Mouse (Mus musculus) monocyte, adult 5-6 weeks (primary cell): ENCODE measurements around the gene Cacna1s. TPM values are rescaled to one million over a fixed set of nuclear protein-coding genes. Genes with fewer than 3 reads are reported as not detected.

Source experiments
- ATAC-seq: fragments of 153-309, 156-312 bp; replicated peaks from 2 replicates; pipeline ENCODE4 v1.8.0; 2017; ENCODE audit warnings: mild to moderate bottlenecking; ENCODE audit not compliant: low TSS enrichment, insufficient number of reproducible peaks, severe bottlenecking, poor library complexity, low FRiP score
- total RNA-seq: library from RNA; stranded (forward); fragments of 200-1000, 200-491, 200-594 nt; gene quantifications from 3 replicates; pipeline ENCODE4 v1.2.3, GENCODE M21; 2017

Gene Cacna1s
- total RNA-seq, result 0.64 to 1.6 TPM (median 1.1 TPM) in 3 replicates

- no peak for ATAC-seq
Observed at GRCm38 (mm10) chr1:136052547-136052946, at the start of gene Cacna1s. TSS of gene Cacna1s (plus strand) at chr1:136052750.

GRCm38 (mm10) chr1:136006292-136006748 lies 46.2 kb upstream of the Cacna1s start, which contains the start of gene Igfn1:
TSS of gene Igfn1 (minus strand) at chr1:136006342.
- no peak for ATAC-seq

- peak; percentile 92 for ATAC-seq
Observed at GRCm38 (mm10) chr1:136007211-136008158, 45.1 kb upstream of the Cacna1s start, which contains the start of gene Tmem9. TSS of gene Tmem9 (plus strand) at chr1:136008150.

GRCm38 (mm10) chr1:136008159-136008533 lies 44.4 kb upstream of the Cacna1s start:
- 0 out of 2 replicates have a peak, but pooled peaks have one; percentile 27 for ATAC-seq

GRCm38 (mm10) chr1:136010247-136010646 lies 42.3 kb upstream of the Cacna1s start:
- no peak for ATAC-seq

GRCm38 (mm10) chr1:136013513-136013912 lies 39.0 kb upstream of the Cacna1s start:
- no peak for ATAC-seq

- ATAC-seq, result no peak
Observed at GRCm38 (mm10) chr1:136014796-136015502, 37.6 kb upstream of the Cacna1s start.

GRCm38 (mm10) chr1:136017307-136017706 lies 35.2 kb upstream of the Cacna1s start:
- no peak for ATAC-seq

- peak; percentile 96 for ATAC-seq
Observed at GRCm38 (mm10) chr1:136017907-136018313, 34.6 kb upstream of the Cacna1s start.

GRCm38 (mm10) chr1:136018390-136019189 lies 34.0 kb upstream of the Cacna1s start:
- no peak for ATAC-seq

GRCm38 (mm10) chr1:136030201-136030600 lies 22.3 kb upstream of the Cacna1s start:
- no peak for ATAC-seq

GRCm38 (mm10) chr1:136031697-136032096 lies 20.9 kb upstream of the Cacna1s start:
- no peak for ATAC-seq

GRCm38 (mm10) chr1:136032961-136033360 lies 19.6 kb upstream of the Cacna1s start:
- ATAC-seq, result no peak

- ATAC-seq, result no peak
Observed at GRCm38 (mm10) chr1:136038746-136039538, 13.6 kb upstream of the Cacna1s start.

- no peak for ATAC-seq
Observed at GRCm38 (mm10) chr1:136040452-136040851, 12.1 kb upstream of the Cacna1s start.

GRCm38 (mm10) chr1:136040874-136041273 lies 11.7 kb upstream of the Cacna1s start:
- ATAC-seq, result no peak

GRCm38 (mm10) chr1:136045774-136046173 lies 6.8 kb upstream of the Cacna1s start:
- peak; percentile 65 for ATAC-seq

GRCm38 (mm10) chr1:136047432-136047831 lies 5.1 kb upstream of the Cacna1s start:
- no peak for ATAC-seq
